Mouse (Mus musculus): ENCODE measurements around the gene Vmn1r226.

The Vmn1r226 gene

DNA sequence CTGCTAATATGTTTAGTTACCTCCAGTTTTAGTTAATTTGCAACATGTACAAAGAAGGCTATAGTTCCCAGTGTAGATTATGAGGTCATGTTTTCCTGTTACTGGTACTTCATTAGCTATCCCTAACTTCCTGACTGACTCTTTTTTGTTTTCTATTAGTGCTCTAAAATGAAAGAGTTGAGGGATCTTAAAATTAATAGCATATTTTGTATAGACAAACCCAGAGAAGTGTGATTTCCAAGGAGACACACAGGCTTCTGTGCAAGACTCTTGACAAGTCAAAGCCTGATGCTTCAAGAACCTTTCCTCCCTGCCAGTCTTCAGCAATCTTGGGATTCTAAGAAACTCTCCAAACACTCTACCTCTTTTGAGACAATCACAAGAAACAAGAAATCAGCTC is at the start of gene Vmn1r226:
Gene Vmn1r226, plus strand, starts transcription at position 301 of the 400 bp plus-strand sequence.
- DNase-seq (ENCODE audit: low spot score), result no peak

GRCm38 (mm10) chr17:20729543-20729942 is 46.9 kb downstream of the Vmn1r226 start, which contains the start of gene Vmn1r227:
Gene Vmn1r227 (plus strand): TSS chr17:20729843.
- no peak for DNase-seq (ENCODE audit: low spot score)

Data from testis, postnatal 10 days (tissue).